Mouse (Mus musculus) heart, embryonic 11.5 days (tissue): ENCODE results near the gene Prpf4. TPM values are rescaled to one million over a fixed set of nuclear protein-coding genes. Genes with fewer than 3 reads are reported as not detected.

Source experiments
- ATAC-seq: fragments of 200-750 bp; cut with Nextera tagmentation; replicated peaks from 2 replicates; pipeline ENCODE4 v1.8.0; 2017; ENCODE audit warnings: moderate library complexity; ENCODE audit not compliant: insufficient number of reproducible peaks, low FRiP score, low TSS enrichment
- H3K27ac ChIP-seq: fragments of 300-500 bp; sonication (generic); 2 replicates; pipeline ENCODE4 v1.5.1; 2014; ENCODE audit warnings: mild to moderate bottlenecking, low read depth, low read length
- H3K27me3 ChIP-seq: fragments of 300-500 bp; sonication (generic); 2 replicates; pipeline ENCODE4 v1.6.1; 2014; ENCODE audit warnings: mild to moderate bottlenecking, low read length, mixed read lengths; ENCODE audit not compliant: control insufficient read depth, insufficient read depth
- H3K36me3 ChIP-seq: fragments of 300-500 bp; sonication (generic); 2 replicates; pipeline ENCODE4 v1.6.1; 2014; ENCODE audit warnings: mild to moderate bottlenecking, low read length, moderate library complexity, mixed read lengths; ENCODE audit not compliant: control insufficient read depth, insufficient read depth
- H3K4me1 ChIP-seq: fragments of 300-500 bp; sonication (generic); 2 replicates; pipeline ENCODE4 v1.6.1; 2014; ENCODE audit warnings: low read length; ENCODE audit not compliant: control insufficient read depth, insufficient read depth
- H3K4me2 ChIP-seq: fragments of 300-500 bp; sonication (generic); 2 replicates; pipeline ENCODE4 v1.6.1; 2014; ENCODE audit warnings: mild to moderate bottlenecking, moderate library complexity
- H3K4me3 ChIP-seq: fragments of 300-500 bp; sonication (generic); 2 replicates; pipeline ENCODE4 v1.5.1; 2014; ENCODE audit warnings: low read depth, low read length
- H3K9ac ChIP-seq: fragments of 300-500 bp; sonication (generic); 2 replicates; pipeline ENCODE4 v1.6.1; 2014; ENCODE audit warnings: mild to moderate bottlenecking, low read depth, low read length, moderate library complexity
- H3K9me3 ChIP-seq: fragments of 300-500 bp; sonication (generic); replicated peaks from 2 replicates; pipeline ENCODE4 v1.6.1; 2016; ENCODE audit warnings: low read length; ENCODE audit not compliant: control insufficient read depth
- WGBS: fragments of 180-500 bp; shearing (Covaris S2); extraction: QIAGEN DNeasy Blood & Tissue Kit; methylation state at CpG from one replicate; pipeline ENCODE4 v1.1.7; 2014; ENCODE audit not compliant: insufficient replicate concordance; 5-methylcytosine and 5-hydroxymethylcytosine counted together
- polyA plus RNA-seq: library from polyadenylated mRNA; unstranded; fragments of >200 nt; fragmentation: Nextera tagmentation; extraction: Ambion mirVana; gene quantifications from 2 replicates; pipeline ENCODE4 v1.2.1, GENCODE M21; 2014

Gene Prpf4
- polyA plus RNA-seq, 1 experiment from 2014 or later, result 17.0 TPM

- H3K9ac ChIP-seq, result no peak overlapping the region
- no peak overlapping the region for H3K4me2 ChIP-seq
- ATAC-seq, result no peak
- no peaks in the 10 kb centered on the region for H3K9me3 ChIP-seq
- peaks cover 22% of the 10 kb centered on the region for H3K36me3 ChIP-seq
- no peaks in the 10 kb centered on the region for H3K4me1 ChIP-seq
- H3K27ac ChIP-seq, result no peak overlapping the region
- no peaks in the 10 kb centered on the region for H3K27me3 ChIP-seq
- H3K4me3 ChIP-seq, result no peak overlapping the region
- WGBS, result 72% methylated on average over 1 of the region's 1 CpGs
Measured at GRCm38 (mm10) chr4:62395806-62396205, 12.8 kb upstream of the Prpf4 start.

- Histone ChIP-seq H3K27ac (no peak overlapping the region), H3K9me3 (no peaks in the 10 kb centered on the region), H3K4me3 (no peak overlapping the region), H3K4me1 (no peaks in the 10 kb centered on the region), H3K36me3 (peaks cover 37% of the 10 kb centered on the region), H3K4me2 (no peak overlapping the region), H3K27me3 (no peaks in the 10 kb centered on the region), H3K9ac (no peak overlapping the region)
- no peak for ATAC-seq
- 80% methylated on average over 4 of the region's 4 CpGs for WGBS
Measured at GRCm38 (mm10) chr4:62397616-62398365, 10.8 kb upstream of the Prpf4 start.

GRCm38 (mm10) chr4:62398956-62399355 lies 9.6 kb upstream of the Prpf4 start:
- H3K4me3 ChIP-seq, result no peak overlapping the region
- WGBS, result 90% methylated on average over 3 of the region's 3 CpGs
- H3K27me3 ChIP-seq, result no peaks in the 10 kb centered on the region
- H3K9me3 ChIP-seq, result no peaks in the 10 kb centered on the region
- peaks cover 37% of the 10 kb centered on the region for H3K36me3 ChIP-seq
- H3K4me1 ChIP-seq, result no peaks in the 10 kb centered on the region
- ATAC-seq, result no peak
- H3K4me2 ChIP-seq, result no peak overlapping the region
- no peak overlapping the region for H3K27ac ChIP-seq
- no peak overlapping the region for H3K9ac ChIP-seq

- Histone ChIP-seq H3K27ac (no peak overlapping the region), H3K27me3 (no peaks in the 10 kb centered on the region), H3K4me2 (no peak overlapping the region), H3K36me3 (peaks cover 13% of the 10 kb centered on the region; the same call in 1 of the 2 replicates), H3K4me1 (peaks cover 11% of the 10 kb centered on the region), H3K9ac (no peak overlapping the region), H3K4me3 (no peak overlapping the region), H3K9me3 (no peaks in the 10 kb centered on the region)
- no peak for ATAC-seq
- WGBS, result 82% methylated on average over 4 of the region's 4 CpGs
Measured at GRCm38 (mm10) chr4:62406133-62406532, 2.5 kb upstream of the Prpf4 start.

- peak overlapping the region; percentile 83 for H3K9ac ChIP-seq
- H3K4me3 ChIP-seq, result peak overlapping the region; percentile 66
- no peaks in the 10 kb centered on the region for H3K27me3 ChIP-seq
- under 1% methylated on average over 35 of the region's 35 CpGs for WGBS
- H3K36me3 ChIP-seq, result peaks cover 9% of the 10 kb centered on the region
- ATAC-seq, result peak; percentile 31
- peaks cover 11% of the 10 kb centered on the region for H3K4me1 ChIP-seq
- H3K9me3 ChIP-seq, result no peaks in the 10 kb centered on the region
- peak overlapping the region; percentile 81 for H3K27ac ChIP-seq
- H3K4me2 ChIP-seq, result peak overlapping the region; percentile 66
Measured at GRCm38 (mm10) chr4:62407730-62408582, 641 bp upstream of the Prpf4 start.

- no peak for ATAC-seq
- peaks cover 11% of the 10 kb centered on the region for H3K4me1 ChIP-seq
Measured at GRCm38 (mm10) chr4:62409615-62410014, 1.0 kb downstream of the Prpf4 start.

GRCm38 (mm10) chr4:62410325-62410724 lies 1.7 kb downstream of the Prpf4 start:
- peaks cover 20% of the 10 kb centered on the region for H3K36me3 ChIP-seq
- H3K9ac ChIP-seq, result no peak overlapping the region
- H3K9me3 ChIP-seq, result no peaks in the 10 kb centered on the region
- 80% methylated on average over 2 of the region's 2 CpGs for WGBS
- peaks cover 11% of the 10 kb centered on the region for H3K4me1 ChIP-seq
- no peaks in the 10 kb centered on the region for H3K27me3 ChIP-seq
- peak overlapping the region; percentile 66 for H3K4me2 ChIP-seq
- H3K4me3 ChIP-seq, result peak overlapping the region; percentile 66; the same call in 1 of the 2 replicates
- ATAC-seq, result no peak
- H3K27ac ChIP-seq, result no peak overlapping the region

More at GRCm38 (mm10) chr4:62409615-62410014, 1.0 kb downstream of the Prpf4 start:
- Histone ChIP-seq H3K4me2 (peak overlapping the region; percentile 66), H3K9me3 (no peaks in the 10 kb centered on the region), H3K4me3 (peak overlapping the region; percentile 66), H3K36me3 (peaks cover 13% of the 10 kb centered on the region), H3K27me3 (no peaks in the 10 kb centered on the region), H3K9ac (peak overlapping the region; percentile 83), H3K27ac (no peak overlapping the region)
- 41% methylated on average over 6 of the region's 6 CpGs for WGBS

GRCm38 (mm10) chr4:62411606-62412005 lies 3.0 kb downstream of the Prpf4 start:
- Histone ChIP-seq H3K4me1 (peaks cover 7% of the 10 kb centered on the region; the same call in 1 of the 2 replicates), H3K9ac (no peak overlapping the region), H3K27me3 (no peaks in the 10 kb centered on the region), H3K4me2 (no peak overlapping the region), H3K4me3 (no peak overlapping the region), H3K9me3 (no peaks in the 10 kb centered on the region), H3K27ac (no peak overlapping the region), H3K36me3 (peaks cover 29% of the 10 kb centered on the region)
- ATAC-seq, result no peak
- 93% methylated on average over 10 of the region's 10 CpGs for WGBS
